Mouse (Mus musculus) cortical plate, adult 2 months (tissue): ENCODE measurements around the gene Uchl4.

ENCODE experiments used
- CTCF ChIP-seq: fragments of 200-500 bp; IDR thresholded peaks from 2 replicates; pipeline ENCODE4 v1.5.1; 2011; ENCODE audit warnings: mild to moderate bottlenecking, control low read depth, low read length; ENCODE audit not compliant: insufficient read depth; ENCODE audit errors: extremely low read depth
- POLR2A ChIP-seq: fragments of 200-500 bp; IDR thresholded peaks from 2 replicates; pipeline ENCODE4 v1.6.1; 2011; ENCODE audit warnings: mild to moderate bottlenecking, low read length, control low read depth; ENCODE audit not compliant: insufficient read depth; ENCODE audit errors: extremely low read depth

DNA sequence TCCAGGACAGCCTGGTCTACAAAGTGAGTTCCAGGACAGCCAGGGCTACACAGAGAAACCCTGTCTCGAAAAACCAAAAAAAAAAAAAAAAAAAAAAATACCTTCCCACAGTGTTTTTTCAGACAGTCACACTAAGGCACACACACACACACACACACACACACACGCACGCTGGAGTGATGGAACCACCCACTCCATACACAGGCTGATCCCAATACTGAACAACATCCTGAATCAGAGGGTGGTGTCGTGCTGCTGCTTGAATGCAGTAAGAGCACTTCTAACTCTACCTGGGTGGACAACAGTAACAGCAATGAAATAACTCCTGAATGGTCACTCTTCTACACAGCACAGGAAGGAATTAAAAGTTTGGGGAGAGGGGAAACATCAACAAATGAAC, 13.5 kb upstream of the Uchl4 start:
- no peak for TF ChIP-seq CTCF
- TF ChIP-seq POLR2A: no peak
